Mouse (Mus musculus) gastrocnemius, postnatal 4 days (tissue): ENCODE measurements around the gene Dcst1. TPM values are rescaled to one million over a fixed set of nuclear protein-coding genes. Genes with fewer than 3 reads are reported as not detected.

Experiments
- DNase-seq, 2 experiments: peaks; one replicate each; pipeline ENCODE4 v3.0.0; 2021 to 2022; ENCODE audit warnings: low spot score in 2 of 2, mixed read lengths in 2 of 2
- total RNA-seq, 2 experiments: library from RNA; stranded (reverse); gene quantifications; 2 replicates each; pipeline ENCODE4 v1.2.3; 2021

The Dcst1 gene
- total RNA-seq, 2 experiments from 2014 or later = 0.27 to 0.34 TPM

- DNase-seq = no peak
Observed at GRCm38 (mm10) chr3:89337062-89337720, 27.9 kb downstream of the Dcst1 start.

- no peak for DNase-seq
Observed at GRCm38 (mm10) chr3:89336529-89336928, 28.5 kb downstream of the Dcst1 start.

DNA sequence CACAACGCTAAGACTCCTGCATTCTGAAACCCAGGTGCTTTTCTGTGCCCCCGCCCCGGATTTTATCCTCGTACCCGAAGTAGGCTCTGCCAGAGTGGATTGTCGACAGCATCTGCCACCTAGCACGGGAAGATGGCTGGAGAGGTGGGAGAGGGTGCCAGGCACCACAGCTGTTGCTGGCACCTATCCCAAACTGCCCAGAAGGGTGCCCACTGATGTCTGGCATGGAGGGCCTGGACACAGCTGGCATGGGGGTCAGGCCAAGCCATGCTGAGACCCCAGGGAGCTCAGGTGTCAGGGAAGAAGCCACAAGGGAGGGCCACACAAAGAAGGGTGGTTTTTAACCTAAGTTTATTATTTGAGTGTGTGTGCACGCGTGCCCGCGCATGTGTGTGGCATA is 32.0 kb downstream of the Dcst1 start:
- no peak for DNase-seq

GRCm38 (mm10) chr3:89332476-89332875 is 32.6 kb downstream of the Dcst1 start:
- no peak for DNase-seq

DNA sequence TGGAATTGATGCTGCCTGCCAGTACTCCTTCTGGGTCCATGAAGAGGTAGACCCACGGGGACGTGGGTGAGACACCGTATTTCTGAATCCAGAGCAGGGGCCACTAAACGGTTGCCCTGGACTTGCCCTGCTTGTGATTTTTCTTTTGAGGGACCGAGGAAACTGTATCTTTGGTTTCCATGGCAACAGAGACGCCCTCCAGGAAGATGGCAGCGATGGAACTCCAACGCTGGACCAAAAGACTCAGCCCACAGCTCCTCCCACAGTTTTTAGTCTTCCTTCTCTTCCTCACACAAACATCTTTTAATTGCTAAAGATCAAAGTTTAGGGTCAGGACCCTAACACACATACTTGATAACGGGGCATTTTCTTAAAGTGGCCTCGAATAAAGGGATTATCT is 33.0 kb downstream of the Dcst1 start:
- no peak for DNase-seq

GRCm38 (mm10) chr3:89331561-89331960 is 33.5 kb downstream of the Dcst1 start:
- no peak for DNase-seq

- DNase-seq = no peak
Observed at GRCm38 (mm10) chr3:89330948-89331347, 34.1 kb downstream of the Dcst1 start.

DNA sequence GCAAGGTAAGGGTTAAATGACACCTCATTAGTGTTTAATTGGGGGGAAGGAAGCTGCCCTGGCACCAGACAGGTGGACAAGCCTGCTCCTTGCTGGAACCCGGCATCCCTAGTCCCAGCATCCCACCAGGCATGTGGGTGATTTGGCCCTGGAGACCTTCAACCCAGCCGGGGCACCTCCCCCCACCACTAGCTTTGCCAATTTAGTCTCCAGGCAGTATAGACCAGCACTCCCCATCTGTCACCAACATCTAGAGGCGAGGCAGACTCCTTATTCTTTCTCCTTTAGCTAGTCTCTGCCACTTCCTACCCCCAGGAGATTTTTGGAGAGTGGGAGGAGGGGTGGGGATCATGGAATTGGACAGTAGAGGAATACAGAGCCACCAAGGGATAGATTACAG is 34.7 kb downstream of the Dcst1 start:
- DNase-seq = no peak

DNA sequence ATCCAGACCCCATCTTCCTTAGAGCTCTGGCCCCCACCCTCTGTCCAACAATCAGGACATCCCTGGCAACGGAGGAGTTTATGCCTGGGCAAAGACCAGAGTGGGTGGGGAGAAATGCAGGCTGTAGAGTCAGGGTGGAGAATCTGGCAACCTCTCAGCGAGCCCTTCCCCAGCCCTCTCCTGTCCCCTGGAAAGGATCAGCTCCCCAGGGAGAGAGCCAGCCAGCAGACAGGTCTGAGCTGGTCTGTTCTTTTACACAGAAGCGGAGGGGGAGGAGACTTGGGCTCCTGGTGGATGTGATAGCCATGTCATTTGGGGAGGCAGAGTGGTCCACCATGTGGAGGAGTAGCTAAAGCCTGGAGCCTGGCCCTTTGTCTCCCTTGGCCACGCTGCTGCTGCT is 36.4 kb downstream of the Dcst1 start:
- no peak for DNase-seq

DNA sequence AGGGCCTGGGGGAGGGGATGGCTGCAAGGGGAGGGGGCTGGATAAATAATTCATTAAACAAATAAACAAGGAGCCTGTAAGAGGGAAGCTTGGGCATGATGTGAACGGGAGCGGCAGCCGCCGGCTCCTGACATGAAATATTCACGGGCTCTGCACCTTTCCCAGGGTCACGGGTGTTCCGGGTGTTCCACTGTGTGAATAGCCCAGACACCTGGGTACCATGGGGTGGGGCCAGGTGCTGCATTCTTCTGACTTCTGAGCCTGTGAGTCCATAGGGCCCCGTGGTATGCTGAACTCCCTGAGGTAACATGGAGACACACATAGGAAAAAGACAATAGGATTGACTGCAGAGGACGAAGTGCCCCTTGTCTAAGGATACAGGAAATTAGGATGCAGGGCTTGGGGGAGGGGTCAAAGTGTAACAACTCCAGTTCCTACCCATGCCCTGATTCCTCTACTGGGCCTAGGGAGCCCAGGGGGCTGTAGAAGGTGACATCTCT is 37.6 kb downstream of the Dcst1 start:
- no peak for DNase-seq

DNA sequence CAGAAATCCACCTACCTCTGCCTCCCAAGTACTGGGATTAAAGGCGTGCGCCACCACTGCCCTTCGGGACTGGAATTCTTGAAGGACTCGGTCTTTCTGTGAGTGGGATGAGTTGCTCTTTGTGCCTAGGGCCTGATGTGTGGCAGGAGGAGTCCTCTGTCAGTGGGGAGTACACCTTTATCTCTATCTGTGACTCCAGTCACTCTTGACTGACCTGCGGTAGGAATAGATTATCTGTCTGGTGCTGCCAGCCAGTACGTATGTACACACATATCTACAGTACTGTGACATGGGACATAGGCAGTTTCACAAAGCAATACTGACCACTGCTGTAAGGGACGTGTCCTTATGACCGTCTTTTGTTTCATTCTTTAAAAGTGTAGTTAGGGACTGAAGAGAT is 39.2 kb downstream of the Dcst1 start:
- no peak for DNase-seq

GRCm38 (mm10) chr3:89322514-89323165 is 42.4 kb downstream of the Dcst1 start, which contains the start of gene Efna3:
TSS of gene Efna3 (minus strand) at chr3:89322965.
- peak in 1 of 2 experiments; percentile 63 for DNase-seq

GRCm38 (mm10) chr3:89322131-89322500 is 42.9 kb downstream of the Dcst1 start:
- no peak for DNase-seq

DNA sequence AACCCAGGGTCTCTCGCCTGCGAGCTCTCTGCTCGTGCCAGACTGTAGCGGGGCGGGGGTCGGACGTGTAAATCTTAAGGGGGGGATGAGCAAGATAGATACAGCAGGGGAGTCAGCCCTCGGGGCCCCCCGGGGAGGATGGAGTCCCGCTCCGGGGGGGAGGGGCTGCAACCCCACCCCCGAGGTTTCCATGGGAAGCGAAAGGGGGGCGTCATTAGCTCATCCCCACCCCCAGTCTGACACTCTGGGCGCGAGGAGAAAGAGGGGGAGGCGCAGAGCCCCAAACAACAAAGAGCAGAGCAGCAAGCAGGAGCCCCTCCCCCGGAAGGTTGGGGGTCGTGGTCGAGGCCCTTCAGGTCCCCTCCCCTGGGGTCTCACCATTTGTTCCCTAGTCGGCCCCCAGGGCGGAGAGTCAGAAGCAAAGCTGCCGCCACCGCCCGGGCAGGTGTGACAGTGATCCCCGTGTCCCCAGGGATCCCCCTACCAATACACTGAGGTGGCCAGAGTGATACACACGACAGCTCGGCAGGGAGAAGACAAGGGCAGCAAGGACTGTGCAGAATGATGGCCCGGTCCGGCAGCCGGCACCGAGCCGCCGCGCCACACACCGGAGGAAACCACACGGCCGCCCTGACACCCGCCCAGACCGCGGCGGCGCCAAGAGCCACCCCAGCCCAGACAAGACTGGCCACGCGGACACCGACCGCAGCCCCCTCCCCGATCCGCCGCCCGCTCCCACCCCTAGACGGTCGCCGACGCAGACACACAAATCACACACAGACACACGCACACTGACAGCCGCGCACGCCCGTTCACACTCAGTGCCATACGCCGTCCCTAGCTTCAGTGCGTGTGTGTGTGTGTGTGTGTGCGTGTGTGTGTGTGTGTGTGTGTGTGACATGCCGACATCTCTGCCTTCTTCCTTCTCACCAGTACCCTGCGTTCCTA is 43.6 kb downstream of the Dcst1 start:
- DNase-seq = no peak

DNA sequence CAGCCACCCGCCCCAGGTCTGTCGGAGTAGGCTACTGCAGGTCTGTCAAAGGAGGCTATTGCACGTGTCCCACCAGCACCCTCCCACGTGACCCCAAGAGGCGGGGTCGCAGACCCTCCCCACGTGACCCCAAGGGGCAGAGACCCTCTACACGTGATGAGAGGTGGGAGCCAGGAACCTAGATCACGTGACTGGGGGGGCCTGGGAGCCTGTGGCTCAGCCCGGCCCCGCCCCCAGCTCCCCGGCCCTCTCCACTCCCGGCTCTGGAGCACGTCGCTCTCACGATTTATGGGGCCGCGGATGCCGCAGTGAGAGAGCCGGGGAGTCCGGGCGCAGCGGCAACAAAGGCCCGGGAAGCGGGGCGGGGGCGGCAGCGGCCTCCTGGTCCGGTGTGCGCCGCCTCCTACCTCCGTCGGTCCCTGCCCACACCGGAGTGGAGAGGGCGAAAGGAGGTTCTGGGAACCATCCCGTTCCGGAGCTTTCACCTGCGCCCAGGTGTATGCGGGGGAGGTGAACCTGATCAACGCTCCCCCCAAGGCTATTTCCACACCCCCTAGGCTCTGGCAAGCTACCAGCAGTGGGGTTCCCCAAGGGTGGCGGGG is 44.4 kb downstream of the Dcst1 start:
- no peak for DNase-seq

GRCm38 (mm10) chr3:89319591-89320350 is 45.3 kb downstream of the Dcst1 start:
- DNase-seq = no peak

DNA sequence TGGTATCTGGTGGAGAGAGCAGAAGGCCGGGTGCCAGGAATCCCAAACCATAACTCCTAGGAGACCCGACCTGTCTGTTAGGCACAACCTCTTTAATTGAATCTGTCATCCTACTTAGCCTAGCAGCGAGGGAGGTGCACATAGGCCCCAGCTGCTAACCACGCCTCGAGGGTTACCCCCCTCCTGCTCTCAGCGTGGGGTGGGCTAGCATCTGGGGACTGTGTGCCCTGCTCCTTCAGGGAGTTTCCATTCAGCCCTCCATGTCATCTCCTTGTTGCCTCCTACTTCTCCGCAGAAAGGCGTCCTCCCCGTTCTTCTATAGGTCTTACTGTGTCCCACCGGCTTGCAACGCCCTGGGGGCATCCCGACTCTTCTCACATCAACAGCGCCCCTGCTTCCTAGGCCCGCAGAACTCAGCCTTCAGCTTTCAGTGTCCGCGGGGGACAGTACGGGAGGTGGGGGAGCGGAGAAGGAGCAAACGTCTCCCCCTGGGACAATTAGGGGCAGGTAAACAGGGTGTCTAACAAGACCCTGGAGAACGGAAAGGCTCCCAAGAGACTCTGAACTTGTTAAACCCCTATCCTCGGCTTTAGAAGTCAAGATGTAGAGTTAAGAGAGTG is 46.0 kb downstream of the Dcst1 start:
- no peak for DNase-seq

DNA sequence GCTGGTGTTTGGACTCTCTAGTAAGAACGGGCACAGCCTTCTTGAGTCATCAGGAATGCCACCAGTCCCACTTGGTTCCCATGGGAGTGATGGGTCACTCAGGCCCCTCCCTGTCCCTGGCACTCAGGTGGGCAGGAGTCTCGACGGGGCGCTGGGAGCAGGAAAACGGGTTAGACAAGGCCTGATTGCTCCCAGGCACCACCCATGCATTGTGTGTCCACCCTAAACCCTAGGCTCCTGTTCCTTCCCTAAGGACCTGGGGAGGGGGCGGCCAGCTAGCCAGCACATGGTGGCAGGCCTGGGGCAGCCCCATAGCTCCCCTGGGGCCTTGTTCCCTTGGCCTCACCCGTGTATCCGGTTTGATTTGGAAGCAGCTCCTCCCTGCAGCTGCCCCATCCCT is 46.7 kb downstream of the Dcst1 start:
- no peak for DNase-seq

DNA sequence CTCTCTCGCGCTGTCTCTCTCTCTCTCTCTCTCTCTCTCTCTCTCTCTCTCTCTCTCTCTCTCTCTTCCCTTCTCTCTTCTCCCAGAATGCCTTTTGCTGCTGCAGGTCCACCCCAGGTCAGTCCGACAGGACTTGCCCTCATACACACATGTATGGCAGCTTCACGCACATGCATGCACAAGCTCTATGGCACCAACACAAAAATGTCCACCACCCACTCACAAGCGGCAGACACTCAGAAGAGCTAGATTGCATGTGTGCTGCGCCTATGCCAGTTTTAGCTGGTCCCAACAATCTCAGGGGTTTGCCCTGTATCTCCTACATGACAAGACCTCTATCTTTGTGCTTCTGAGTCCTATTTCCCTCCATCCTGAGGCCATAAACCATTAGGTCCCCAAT is 47.8 kb downstream of the Dcst1 start:
- DNase-seq = no peak

DNA sequence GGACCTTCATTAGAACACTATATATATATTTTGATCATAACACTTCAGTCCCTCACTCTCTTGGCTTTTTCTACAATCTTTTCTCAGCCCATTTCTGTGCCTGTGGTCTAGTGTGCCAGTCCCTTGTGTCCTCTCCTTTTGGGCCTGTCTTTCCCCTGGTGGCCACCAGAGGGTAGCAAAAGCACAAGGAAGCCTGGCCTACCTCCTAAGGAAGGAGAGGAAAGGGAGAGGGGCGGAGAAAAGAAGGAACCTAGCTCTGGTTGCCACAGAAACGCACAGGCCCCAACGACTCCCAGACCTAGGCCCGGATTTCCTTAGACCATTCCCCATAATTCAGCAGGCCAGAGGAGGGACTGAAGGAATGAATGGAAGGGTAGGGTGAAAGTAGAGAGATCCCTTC is 48.2 kb downstream of the Dcst1 start:
- DNase-seq = peak; percentile 53 to 78
